Mouse (Mus musculus): ENCODE data around the gene Amd1. TPM values are rescaled to one million over a fixed set of nuclear protein-coding genes. Genes with fewer than 3 reads are reported as not detected.
"Not testable (repeated sequence)": the region's sequence is repeated elsewhere in the genome, so short reads cannot be mapped to it uniquely, and the experiment has no call there.

The Amd1 gene
- polyA plus RNA-seq, 1 experiment = 89.3 TPM

- DNase-seq (ENCODE audit: extremely low spot score in 1 of 2, low spot score in 1 of 2) = no peak
These were observed 4.0 kb upstream of the Amd1 start for GRCm38 (mm10) chr10:40305989-40306388.

GRCm38 (mm10) chr10:40301181-40302075, 558 bp downstream of the Amd1 start:
- not testable (repeated sequence) for DNase-seq (ENCODE audit: extremely low spot score in 1 of 2, low spot score in 1 of 2)

- peak; percentile 83 to 85 for DNase-seq (ENCODE audit: extremely low spot score in 1 of 2, low spot score in 1 of 2)
These were observed 1.3 kb downstream of the Amd1 start for GRCm38 (mm10) chr10:40300648-40301171.

- no peak for DNase-seq (ENCODE audit: extremely low spot score in 1 of 2, low spot score in 1 of 2)
These were observed 9.3 kb downstream of the Amd1 start for GRCm38 (mm10) chr10:40292640-40293039.

GRCm38 (mm10) chr10:40286767-40287166, 15.2 kb downstream of the Amd1 start:
- no peak for DNase-seq (ENCODE audit: extremely low spot score in 1 of 2, low spot score in 1 of 2)

GRCm38 (mm10) chr10:40285571-40285970, 16.4 kb downstream of the Amd1 start:
- DNase-seq (ENCODE audit: extremely low spot score in 1 of 2, low spot score in 1 of 2) = no peak

- no peak for DNase-seq (ENCODE audit: extremely low spot score in 1 of 2, low spot score in 1 of 2)
These were observed 17.0 kb downstream of the Amd1 start for GRCm38 (mm10) chr10:40284997-40285396.

- DNase-seq (ENCODE audit: extremely low spot score in 1 of 2, low spot score in 1 of 2) = peak; percentile 29 to 50
These were observed 17.7 kb downstream of the Amd1 start for GRCm38 (mm10) chr10:40284179-40284831.

GRCm38 (mm10) chr10:40283636-40284035, 18.4 kb downstream of the Amd1 start:
- no peak for DNase-seq (ENCODE audit: extremely low spot score in 1 of 2, low spot score in 1 of 2)

GRCm38 (mm10) chr10:40281565-40281964, 20.4 kb downstream of the Amd1 start:
- DNase-seq (ENCODE audit: extremely low spot score in 1 of 2, low spot score in 1 of 2) = no peak

GRCm38 (mm10) chr10:40278317-40278716, 23.7 kb downstream of the Amd1 start:
- DNase-seq (ENCODE audit: extremely low spot score in 1 of 2, low spot score in 1 of 2) = no peak

- no peak for DNase-seq (ENCODE audit: extremely low spot score in 1 of 2, low spot score in 1 of 2)
These were observed 26.0 kb downstream of the Amd1 start for GRCm38 (mm10) chr10:40275991-40276390.

GRCm38 (mm10) chr10:40273938-40274337, 28.0 kb downstream of the Amd1 start:
- no peak for DNase-seq (ENCODE audit: extremely low spot score in 1 of 2, low spot score in 1 of 2)

- DNase-seq (ENCODE audit: extremely low spot score in 1 of 2, low spot score in 1 of 2) = no peak
These were observed 30.8 kb downstream of the Amd1 start for GRCm38 (mm10) chr10:40271216-40271615.

- no peak for DNase-seq (ENCODE audit: extremely low spot score in 1 of 2, low spot score in 1 of 2)
These were observed 37.1 kb downstream of the Amd1 start for GRCm38 (mm10) chr10:40264920-40265319.

- DNase-seq (ENCODE audit: extremely low spot score in 1 of 2, low spot score in 1 of 2) = peak in 1 of 2 experiments; percentile 39
These were observed 38.3 kb downstream of the Amd1 start for GRCm38 (mm10) chr10:40263691-40264090.

GRCm38 (mm10) chr10:40262200-40262599, 39.8 kb downstream of the Amd1 start:
- DNase-seq (ENCODE audit: extremely low spot score in 1 of 2, low spot score in 1 of 2) = no peak

- DNase-seq (ENCODE audit: extremely low spot score in 1 of 2, low spot score in 1 of 2) = no peak
These were observed 41.7 kb downstream of the Amd1 start for GRCm38 (mm10) chr10:40260305-40260704.

GRCm38 (mm10) chr10:40259542-40259941, 42.4 kb downstream of the Amd1 start:
- DNase-seq (ENCODE audit: extremely low spot score in 1 of 2, low spot score in 1 of 2) = no peak

- DNase-seq (ENCODE audit: extremely low spot score in 1 of 2, low spot score in 1 of 2) = peak in 1 of 2 experiments; percentile 72
These were observed 43.0 kb downstream of the Amd1 start for GRCm38 (mm10) chr10:40258976-40259375.

GRCm38 (mm10) chr10:40258401-40258966, 43.5 kb downstream of the Amd1 start:
- peak; percentile 44 to 71 for DNase-seq (ENCODE audit: extremely low spot score in 1 of 2, low spot score in 1 of 2)

Data from frontal cortex, adult 2 months (tissue).